Mouse (Mus musculus) kidney, adult 2 months (tissue): ENCODE measurements at regions not wholly inside any gene's neighbourhood (a gene's known extent, or its start where the extent isn't known, plus 50 kb on each side); places are given as distances from the start of the nearest gene placed in this dataset.

Source experiments
- CTCF ChIP-seq: fragments of 200-500 bp; conservative IDR thresholded peaks from 2 replicates; pipeline ENCODE4 v1.5.1; 2011; ENCODE audit warnings: low read depth, mild to moderate bottlenecking, control low read depth, low read length, moderate library complexity, mixed read lengths; ENCODE audit not compliant: insufficient read depth, insufficient read length
- POLR2A ChIP-seq: fragments of 200-500 bp; IDR thresholded peaks from one replicate; pipeline ENCODE4 v1.6.1; 2011; ENCODE audit warnings: low read depth, low read length, control low read depth

GRCm38 (mm10) chr5:47034021-47034420, 948.9 kb upstream of the Slit2 start:
- TF ChIP-seq CTCF (no peak), POLR2A (no peak)
